Mouse (Mus musculus): ENCODE data around the gene Ube2j1.

GRCm38 (mm10) chr4:33078492-33078891 lies 47.3 kb downstream of the Ube2j1 start:
- TF ChIP-seq CTCF (IDR thresholded peaks at IDR 0.05; ENCODE audit: low read depth) (no peak), EP300 (IDR thresholded peaks at IDR 0.05; ENCODE audit: low read depth) (no peak)
